Mouse (Mus musculus) embryonic fibroblast, embryonic 13.5 days (primary cell): ENCODE measurements around the gene Mast1.

Experiments used
- CTCF ChIP-seq: IDR thresholded peaks from 2 replicates; pipeline ENCODE4 v1.5.1; 2011; ENCODE audit warnings: mild to moderate bottlenecking, control low read depth, low read length, moderate library complexity, borderline replicate concordance; ENCODE audit not compliant: insufficient read depth
- POLR2A ChIP-seq: IDR thresholded peaks from 2 replicates; pipeline ENCODE4 v1.6.1; 2011; ENCODE audit warnings: low read depth, mild to moderate bottlenecking, control low read depth, low read length, moderate library complexity

DNA sequence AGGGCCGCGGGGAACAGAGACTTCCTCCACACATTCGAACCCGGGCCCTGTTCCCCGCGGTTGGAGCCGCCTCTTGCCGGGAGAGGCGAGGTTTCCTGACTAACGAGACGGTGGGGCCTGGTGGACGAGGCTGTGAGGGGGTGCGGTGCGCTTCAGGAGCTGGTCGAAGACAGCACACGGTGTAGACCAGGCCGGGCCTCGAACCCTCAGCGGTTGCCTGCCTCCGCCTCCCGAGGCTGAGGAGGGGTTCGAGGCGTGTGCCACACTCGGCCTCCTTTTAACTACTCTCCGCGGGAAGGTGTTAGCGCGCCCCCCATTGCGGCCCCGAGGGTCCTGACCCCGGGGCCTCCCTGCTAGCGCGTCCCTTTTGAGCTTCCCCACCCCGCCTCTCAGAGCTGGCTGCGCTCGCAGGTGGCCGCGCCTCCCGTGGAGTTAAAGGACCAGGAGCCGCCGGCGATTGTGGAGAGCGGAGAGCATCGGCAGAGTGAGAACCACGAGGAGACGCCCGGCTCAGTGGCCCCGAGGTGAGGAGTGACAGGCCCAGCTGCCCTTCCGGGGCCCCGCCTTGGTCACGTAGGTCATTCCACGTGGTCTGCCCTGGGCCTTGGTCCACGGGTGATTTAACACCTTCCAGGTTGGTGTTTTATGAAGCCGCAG lies 64.7 kb downstream of the Mast1 start:
- no peak for TF ChIP-seq CTCF
- TF ChIP-seq POLR2A, result no peak
